Mouse (Mus musculus) common myeloid progenitor, adult 5-6 weeks (primary cell): ENCODE measurements around the gene Slc32a1. TPM values are rescaled to one million over a fixed set of nuclear protein-coding genes. Genes with fewer than 3 reads are reported as not detected.

Source experiments
- ATAC-seq: replicated peaks from 2 replicates; pipeline ENCODE4 v1.8.0; 2016; ENCODE audit warnings: low read depth, mild to moderate bottlenecking, moderate TSS enrichment, inconsistent platforms; ENCODE audit not compliant: poor library complexity, severe bottlenecking
- total RNA-seq: library from RNA; stranded (forward); fragments of 200-1000, 187-1606 nt; gene quantifications from 2 replicates; pipeline ENCODE4 v1.2.3, GENCODE M21; 2017

Gene Slc32a1
- total RNA-seq, result not detected in 2 replicates

DNA sequence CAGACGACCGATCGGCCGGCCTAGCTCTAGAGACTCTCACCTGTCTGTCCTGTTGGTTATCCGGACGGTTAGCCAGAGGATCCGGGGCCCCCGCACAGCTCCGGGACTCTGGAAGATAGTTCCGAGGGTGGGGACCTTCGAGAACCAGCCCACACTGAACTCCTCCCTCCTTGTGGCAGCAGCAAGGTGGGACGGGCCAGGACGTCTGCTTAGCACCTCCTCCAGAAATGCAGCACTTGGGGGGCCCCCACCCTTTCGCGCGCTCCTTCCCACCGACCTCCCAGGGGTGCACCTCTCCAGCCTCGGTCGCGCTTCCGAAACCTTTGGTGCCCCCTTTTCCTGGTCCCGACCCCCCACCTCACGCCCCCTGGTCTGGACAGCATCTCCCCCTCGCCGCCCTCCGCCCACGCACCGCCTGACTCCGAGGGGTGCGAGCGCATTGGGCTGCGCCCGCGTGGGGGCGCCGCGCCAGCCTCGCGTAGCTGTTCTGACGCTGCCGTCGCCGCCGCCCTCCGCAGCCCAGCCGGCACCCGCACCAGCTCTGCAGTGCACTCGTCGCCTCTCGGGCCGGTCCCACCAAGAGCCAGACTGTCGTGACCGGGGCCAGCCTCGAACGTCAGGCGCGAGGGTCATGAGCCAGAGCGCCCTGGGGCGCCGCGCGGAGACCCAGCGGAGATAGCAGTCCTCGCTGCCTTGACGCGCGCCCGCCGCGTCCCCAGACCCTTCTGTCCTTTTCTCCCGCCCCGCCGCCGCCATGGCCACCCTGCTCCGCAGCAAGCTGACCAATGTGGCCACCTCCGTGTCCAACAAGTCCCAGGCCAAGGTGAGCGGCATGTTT lies at the start of gene Slc32a1:
TSS of gene Slc32a1 (plus strand) at position 280 of the 838 bp plus-strand sequence.
- ATAC-seq, result no peak

DNA sequence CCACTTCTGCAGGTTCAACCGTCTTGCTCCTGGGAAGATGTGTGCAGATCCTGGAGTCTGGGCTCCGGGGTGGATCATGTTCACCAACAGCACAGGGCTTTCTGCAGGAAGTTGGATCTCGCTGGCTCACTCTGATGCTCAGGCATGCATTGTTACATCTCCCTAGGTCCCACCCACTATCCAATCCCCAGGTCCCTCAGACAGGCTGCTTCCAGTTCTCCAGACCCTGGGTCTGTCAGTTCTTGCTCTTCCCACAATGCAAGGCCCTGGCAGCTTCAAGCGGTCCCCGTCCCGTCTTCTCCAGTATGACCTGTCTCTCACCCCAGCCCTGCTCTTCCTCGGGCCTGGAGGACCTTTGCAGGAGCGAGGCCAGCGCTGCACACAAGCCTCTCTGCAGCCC lies 49.8 kb upstream of the Slc32a1 start:
- no peak for ATAC-seq

DNA sequence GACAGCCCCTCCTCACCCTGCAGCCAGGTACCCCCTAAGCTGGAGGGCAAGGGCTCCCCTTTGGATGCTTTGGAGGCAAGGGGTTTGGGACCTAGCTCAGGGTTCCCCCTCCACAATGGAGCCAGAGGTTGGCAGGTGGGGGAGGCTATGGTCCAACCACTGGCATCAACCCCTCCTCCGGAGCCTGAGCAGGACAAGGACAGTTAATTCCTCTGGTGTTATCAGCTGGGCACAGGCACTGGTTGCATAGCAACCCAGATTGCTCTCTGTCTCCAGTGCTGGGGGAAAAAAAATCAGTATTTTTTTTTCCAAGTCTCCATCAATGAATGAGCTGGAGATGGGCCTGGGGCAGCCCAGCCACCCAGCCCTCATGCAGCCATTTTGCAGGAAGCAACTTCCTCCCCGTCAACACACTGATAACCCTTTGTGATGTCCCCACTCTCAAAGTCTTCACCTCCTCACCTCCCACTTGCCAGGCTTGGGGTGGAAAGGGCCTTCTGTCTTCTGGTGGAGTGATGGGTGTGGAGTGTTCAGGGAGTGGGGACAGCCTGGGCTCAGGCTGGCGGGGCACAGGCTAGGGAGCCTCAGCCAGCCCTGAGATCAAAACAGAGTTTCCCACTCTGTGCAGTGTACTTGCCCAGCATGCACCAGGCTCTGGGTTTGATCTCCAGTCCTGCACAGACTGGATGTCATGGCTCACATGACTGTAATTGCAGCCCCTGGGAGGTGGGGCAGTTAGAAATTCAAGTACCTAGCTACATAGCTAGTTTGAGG lies 49.0 kb upstream of the Slc32a1 start:
- peak; percentile 35; the same call in 1 of the 2 replicates for ATAC-seq

DNA sequence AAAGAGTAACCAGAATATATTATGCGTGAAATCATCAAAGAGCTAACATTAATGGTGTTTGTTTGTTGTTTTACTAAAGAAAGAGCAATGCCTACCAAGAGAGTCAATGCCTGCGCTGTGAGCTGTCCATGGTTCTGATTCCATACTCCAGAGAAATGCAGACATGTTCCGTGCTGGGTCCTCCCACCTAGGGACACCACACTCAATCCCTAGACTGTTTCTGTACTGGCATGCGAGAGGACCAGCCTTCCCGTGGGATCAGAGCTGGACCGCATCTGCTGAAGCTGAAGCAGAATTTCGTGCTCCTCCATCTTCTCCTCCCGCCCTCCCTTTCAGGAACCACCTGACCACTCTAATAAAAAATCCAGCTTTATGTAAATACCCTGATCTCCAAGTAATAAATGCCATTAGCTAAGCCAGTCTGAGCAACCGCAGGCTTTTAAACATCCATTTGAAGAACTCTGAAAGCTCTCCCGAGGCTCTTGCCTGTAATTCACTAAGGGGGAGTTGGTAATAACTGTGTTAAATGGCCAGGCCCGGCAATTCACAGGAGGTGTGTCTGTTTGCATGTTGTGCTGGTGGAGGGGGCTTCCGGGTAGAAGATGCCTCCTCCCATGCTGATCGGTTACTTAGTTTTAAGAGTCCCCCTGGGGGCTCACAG lies 40.0 kb upstream of the Slc32a1 start:
- peak; percentile 97 for ATAC-seq

DNA sequence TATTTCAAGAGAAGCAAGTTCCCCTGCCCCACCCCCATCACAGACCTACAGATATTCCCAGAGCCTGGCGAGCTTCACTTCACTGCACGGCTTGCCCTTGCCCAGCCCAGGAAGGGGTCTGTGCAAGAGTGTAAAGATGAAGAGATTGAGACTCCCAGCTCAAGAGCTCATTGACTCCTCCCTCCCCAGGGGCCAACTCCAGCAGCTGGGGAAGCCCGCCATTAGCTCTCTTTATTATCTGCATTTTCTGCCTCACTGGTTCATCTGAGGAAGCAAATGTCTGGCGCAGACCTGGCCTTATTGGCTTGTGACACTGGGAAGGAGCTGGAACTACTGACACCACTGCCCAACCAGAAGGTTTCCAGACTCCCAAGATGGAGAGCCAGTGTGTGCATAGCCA lies 30.6 kb upstream of the Slc32a1 start:
- ATAC-seq, result no peak

DNA sequence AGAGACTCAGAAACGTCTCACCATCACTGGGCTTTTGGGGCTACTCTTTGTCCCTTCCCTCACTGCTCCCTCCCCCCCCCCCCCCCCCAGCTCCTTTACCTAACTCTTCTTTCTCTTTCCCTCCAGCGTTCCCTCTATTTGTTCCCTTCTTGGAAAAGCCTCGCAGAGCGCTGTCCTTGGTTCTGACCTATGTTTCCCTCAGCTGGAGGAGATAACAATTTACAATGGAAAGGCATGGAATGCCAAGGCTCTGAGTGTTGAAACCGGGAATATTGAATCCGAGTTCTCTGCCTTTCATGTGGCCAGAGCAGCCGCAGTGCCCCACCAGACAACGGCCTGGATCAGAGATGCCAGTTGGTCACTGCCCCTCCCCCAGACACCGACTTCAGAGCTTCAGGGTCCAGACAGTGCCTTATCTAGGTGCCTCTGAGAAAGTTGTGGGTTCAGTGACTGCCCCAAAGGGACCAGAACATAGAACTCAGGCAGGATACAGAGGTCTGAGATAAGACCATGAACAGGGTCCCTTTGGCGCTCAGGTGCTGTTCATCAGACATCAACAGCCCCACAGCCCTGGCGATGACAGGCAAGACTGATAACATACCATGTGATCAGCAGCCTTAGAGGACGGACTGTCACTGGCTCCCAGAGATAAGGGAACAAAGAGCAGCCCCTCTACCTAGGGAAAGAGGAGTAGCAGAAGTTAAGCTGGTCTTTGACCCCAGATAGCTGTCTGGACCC lies 25.8 kb upstream of the Slc32a1 start:
- 0 out of 2 replicates have a peak, but pooled peaks have one; percentile 15 for ATAC-seq

DNA sequence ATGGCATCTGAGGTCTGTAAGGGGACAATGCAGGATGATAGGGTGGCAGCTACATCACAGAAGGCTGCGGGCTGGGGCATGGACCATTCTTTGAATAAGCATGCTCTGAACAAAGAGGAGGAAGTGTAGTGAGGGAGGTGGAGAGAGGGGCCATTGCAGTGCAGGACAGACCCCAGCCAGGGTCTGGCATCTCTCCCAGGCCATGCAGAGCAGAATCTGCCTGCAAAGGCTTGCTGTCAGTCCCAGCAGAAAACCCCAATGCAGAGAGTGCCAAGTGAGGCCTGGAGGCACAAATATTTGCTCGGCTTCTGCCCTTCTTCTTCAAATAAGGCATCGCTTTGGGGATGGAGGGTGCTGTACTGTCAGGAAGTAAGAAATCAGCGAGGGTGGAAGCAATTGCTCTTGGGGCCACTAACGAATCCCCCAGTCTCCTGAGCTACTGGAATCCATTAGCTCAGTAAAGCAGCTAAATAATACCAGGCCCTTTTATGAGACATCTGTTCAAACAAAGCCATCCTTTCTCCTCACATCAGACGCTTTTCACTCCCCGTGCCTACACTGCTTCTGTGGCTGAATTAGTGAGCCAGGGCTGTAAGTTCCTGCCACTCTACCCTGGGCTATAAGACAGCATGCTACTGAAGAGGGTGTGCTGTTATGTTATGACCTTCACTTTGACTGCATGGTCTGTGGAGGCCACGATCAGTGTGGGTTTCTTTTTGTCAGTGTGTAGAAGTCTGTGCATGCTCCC lies 21.9 kb upstream of the Slc32a1 start:
- ATAC-seq, result no peak

DNA sequence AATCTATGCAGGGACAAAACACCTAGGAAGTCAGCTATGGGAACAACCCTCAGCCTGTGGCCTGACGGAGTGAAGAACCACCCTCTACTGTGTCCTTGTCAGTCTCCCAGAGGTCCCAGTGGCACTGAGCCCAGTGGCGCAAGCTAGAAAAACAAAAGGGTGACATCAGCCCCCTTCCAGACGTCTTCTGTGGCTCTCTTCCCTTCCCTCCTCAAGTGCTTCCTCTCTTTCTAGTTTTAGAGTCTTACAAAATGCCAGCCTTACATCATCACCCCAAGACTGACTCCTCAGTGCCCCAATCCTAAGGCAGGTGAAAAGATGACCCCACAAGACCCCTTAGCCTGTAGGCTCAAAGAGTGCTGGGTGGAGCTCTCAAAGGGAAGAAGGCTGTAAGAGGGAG lies 20.1 kb upstream of the Slc32a1 start:
- no peak for ATAC-seq

DNA sequence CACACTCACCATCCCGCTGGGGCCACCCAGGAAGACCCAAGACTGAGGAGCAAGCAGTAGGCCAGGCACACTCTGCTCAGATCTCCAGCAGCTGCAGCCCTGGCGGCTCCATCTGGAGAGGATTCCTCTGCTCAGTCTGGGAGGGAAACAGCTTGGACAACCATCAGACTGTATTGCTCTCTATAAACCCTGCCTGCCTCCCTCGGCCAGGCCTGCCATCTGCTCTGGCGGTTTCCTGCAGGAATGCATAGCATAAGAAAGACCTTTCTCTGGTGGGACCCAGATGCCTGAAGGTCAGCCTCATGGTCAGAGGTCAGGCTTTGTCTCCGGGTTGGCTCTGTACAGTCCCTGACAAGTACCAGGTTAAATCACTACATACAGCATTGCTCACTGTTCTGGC lies 19.3 kb upstream of the Slc32a1 start:
- ATAC-seq, result no peak

DNA sequence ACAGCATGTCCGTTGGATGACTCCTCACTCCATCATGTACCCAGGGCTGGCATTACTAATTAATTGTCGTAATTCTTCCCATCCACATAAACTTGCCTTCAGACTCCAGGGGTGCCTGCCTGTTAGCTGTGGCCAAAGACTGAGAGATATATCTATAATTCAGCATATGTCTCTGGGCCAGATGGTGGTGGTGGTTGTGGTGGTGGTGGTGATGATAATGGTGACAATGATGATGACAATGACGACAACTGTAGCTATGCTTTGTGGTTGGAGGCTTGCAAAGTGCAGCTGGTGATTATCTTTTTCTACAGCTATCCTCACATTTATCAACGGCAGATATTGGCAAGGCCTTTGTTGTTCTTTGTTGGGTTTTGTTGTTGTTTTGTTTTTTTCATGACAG lies 17.2 kb upstream of the Slc32a1 start:
- ATAC-seq, result no peak

DNA sequence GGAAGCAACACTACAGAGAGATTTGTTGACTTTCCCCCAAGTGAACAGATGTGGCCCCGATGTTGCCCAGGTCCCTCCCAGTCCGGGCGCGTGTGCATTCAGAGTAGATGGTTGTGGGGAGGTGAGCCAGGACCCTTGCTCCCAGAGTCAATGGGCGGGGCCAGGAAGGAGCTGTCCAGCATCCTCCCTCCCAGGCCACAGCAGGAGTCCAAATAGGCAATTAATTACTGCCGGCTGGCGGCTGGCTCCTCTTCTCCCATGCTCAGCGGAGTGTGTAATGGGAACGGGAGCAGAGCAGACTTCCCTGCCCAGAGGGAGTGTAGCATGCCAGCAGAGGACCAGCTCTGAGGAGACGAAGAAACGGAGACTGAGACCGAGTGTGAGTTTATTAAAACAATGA lies 15.5 kb upstream of the Slc32a1 start:
- ATAC-seq, result peak; percentile 52; the same call in 1 of the 2 replicates

DNA sequence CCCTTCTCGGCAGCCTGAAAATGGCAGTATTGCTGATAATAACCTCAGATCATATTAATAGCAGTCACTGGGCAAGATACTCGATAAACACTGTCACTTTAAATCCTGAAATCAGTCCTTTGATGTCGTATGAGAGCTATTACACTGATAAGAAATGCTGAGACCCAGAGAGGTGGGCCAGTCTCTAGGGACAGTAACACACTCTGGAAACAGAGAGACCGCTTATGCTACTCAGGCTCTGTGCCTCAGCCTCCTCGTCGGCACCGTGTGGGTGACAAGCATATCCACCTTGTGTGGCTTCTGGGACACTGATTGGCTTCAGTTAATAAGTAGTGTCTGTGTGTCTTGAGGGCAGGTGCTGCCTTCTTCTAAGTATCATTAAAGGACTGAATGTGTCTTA lies 15.0 kb upstream of the Slc32a1 start:
- no peak for ATAC-seq

DNA sequence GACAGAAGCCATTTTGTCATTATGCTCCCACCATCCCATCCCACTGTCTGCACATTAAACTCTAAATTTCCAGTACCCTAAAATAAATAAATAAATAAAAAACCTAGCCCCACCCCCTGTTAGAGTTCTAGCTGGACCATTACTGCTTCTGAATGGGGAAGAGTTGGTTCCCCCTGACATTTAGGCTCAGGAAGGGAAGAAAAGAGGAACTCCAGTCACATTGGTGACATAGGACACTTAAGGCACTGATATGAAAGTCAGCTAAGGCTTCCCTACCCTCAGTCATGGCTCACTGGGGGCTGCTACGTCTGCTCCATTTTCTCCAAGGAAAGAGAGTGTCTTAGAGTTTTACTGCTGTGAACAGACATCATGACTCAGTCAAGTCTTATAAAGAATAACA lies 13.8 kb upstream of the Slc32a1 start:
- ATAC-seq, result peak; percentile 89

DNA sequence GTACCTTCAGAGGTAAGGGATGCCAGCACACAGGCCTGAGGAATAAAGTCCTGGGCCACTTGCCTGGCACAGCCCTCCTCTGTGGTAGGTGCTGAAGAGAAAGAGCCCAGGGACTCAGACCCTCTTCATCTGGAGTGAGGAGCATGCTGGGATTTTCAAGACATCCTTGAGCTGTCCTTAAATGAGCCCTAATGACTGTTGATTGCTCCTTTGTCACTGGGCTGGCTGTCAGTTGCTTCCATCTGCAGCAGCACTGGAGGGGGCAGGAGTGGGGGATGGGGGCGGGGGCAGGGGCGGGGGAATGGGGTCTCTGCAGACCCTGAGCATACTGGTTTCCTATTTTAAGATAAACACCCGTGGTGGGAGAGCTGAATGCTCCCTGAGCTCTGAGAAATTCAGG lies 10.1 kb upstream of the Slc32a1 start:
- ATAC-seq, result no peak

DNA sequence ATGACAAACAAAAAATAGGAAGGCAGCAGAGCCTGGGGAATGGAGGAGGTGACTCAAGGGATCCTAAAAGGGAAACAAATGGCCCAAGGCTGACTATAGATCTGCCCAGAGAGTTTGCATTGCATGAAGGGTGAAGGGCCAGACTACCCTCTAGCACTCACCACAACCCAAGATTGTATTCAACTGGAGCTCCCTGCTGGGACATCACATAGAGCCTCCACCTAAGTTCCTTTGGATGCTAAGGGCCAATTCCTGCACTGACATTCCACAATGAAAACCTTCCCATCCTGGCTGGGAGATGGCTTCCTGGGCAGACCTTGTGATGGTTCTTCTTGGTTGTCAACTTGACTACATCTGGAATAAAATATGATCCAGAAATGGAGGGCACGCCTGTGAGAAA lies 9.2 kb upstream of the Slc32a1 start:
- no peak for ATAC-seq

DNA sequence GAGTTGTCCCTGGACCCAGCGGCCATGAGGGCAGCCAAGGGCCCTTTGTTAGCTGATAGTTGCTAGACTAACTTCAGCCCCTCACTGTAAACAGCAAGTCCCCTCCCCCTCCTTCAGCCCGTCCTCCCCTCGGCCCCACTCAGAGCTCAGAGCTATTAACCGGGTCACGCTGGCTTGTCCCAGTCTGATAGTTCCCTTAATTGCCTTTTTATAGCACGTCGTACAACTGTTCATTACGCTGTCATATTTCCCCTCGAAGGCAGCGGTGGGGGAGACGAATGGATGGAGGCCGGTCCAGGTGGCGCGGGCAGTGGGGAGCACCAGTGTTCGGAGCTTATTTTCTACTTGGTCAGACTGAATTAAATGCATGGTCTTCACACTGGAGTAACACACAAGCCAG lies 7.9 kb upstream of the Slc32a1 start:
- no peak for ATAC-seq

DNA sequence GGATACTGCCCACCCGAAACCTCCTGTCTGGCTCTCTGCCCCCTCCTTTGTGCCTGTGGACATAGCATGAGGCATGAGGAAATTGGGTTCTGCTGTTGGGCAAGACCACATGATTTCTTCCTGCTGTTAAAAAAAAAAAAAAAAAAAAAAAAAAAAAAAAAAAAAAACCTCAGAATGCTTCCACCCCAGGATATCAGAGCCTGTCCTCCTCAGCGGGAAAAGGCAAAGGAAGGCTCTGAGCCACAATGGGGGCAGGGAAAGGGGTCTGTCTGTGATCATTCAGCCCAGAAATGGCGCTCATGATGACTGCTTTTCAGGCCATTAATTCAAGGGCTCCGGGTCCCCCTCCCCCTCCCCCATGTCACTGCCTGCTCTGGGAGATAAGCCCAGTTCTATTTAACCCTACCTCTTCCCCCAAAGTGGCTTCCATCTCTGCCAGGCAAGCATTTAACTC lies 4.0 kb upstream of the Slc32a1 start:
- peak; percentile 71 for ATAC-seq

DNA sequence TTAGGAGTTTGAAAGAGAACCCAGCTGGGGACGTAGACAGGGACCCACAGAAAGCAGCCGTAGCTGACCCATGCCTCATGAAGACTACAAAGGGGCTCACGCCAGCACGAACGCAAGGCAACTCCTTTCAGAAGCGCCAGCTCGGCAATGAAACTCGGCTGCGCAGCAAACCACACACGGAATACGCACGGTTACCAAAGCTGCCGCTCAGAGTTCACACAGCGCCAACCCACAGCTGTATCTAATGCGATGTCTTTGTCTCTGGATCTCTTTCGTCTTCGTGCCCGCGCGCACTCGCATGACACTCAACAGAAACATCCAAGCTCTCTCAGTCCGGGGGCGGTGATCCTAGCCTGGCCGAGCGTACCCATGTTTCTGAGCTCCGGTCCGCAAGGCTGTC lies 886 bp upstream of the Slc32a1 start:
- ATAC-seq, result no peak

DNA sequence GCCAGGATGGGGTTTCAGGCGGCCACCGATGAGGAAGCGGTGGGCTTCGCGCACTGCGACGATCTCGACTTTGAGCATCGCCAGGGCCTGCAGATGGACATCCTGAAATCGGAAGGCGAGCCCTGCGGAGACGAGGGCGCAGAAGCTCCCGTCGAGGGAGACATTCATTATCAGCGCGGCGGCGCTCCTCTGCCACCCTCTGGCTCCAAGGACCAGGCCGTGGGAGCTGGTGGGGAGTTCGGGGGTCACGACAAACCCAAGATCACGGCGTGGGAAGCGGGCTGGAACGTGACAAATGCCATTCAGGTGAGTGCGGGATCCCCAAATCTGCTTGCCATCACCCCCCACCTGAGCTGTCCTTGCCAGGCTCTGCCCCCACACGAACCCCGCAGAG lies 756 bp downstream of the Slc32a1 start:
- ATAC-seq, result no peak
